Mouse (Mus musculus): ENCODE measurements around the gene Lama5.
A peak's percentile ranks its signal among the peaks of the same experiment; 100 is the strongest.
"Not testable (repeated sequence)": the region's sequence is repeated elsewhere in the genome, so short reads cannot be mapped to it uniquely, and the experiment has no call there.

The Lama5 gene

GRCm38 (mm10) chr2:180225762-180226378, at the start of gene Lama5:
Lama5 (minus strand) TSS chr2:180225859.
- no peak for DNase-seq (ENCODE audit: low read depth, low spot score)

GRCm38 (mm10) chr2:180274523-180274922, 48.9 kb upstream of the Lama5 start:
- DNase-seq (ENCODE audit: low read depth, low spot score) = no peak

GRCm38 (mm10) chr2:180273394-180274244, 48.0 kb upstream of the Lama5 start, which contains the start of gene Cables2:
Cables2 (minus strand) TSS chr2:180273496.
- DNase-seq (ENCODE audit: low read depth, low spot score) = peak; percentile 96

DNA sequence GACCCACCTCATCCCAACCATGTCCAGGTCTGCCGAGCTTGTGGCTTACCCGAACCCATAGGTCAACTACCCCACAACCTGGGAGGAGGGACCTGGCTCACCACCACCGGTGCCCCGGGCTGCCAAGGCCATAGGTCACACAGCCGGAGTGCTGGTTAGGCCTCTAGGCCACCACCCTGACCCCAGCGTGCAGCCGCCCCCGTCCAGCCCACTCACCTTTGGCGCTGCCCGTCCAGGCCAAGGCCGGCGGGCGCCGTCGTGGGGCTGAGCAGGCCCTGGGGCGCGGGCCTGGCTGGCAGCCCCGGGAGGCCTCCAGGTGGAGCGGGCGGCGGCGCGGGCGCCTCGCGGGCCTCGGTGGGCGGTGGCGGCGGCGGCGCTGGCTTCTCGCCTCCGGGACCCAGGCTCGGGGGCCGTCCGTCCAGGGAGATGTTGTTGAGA, 47.2 kb upstream of the Lama5 start:
- DNase-seq (ENCODE audit: low read depth, low spot score) = no peak

GRCm38 (mm10) chr2:180271804-180272395, 46.2 kb upstream of the Lama5 start:
- no peak for DNase-seq (ENCODE audit: low read depth, low spot score)

DNA sequence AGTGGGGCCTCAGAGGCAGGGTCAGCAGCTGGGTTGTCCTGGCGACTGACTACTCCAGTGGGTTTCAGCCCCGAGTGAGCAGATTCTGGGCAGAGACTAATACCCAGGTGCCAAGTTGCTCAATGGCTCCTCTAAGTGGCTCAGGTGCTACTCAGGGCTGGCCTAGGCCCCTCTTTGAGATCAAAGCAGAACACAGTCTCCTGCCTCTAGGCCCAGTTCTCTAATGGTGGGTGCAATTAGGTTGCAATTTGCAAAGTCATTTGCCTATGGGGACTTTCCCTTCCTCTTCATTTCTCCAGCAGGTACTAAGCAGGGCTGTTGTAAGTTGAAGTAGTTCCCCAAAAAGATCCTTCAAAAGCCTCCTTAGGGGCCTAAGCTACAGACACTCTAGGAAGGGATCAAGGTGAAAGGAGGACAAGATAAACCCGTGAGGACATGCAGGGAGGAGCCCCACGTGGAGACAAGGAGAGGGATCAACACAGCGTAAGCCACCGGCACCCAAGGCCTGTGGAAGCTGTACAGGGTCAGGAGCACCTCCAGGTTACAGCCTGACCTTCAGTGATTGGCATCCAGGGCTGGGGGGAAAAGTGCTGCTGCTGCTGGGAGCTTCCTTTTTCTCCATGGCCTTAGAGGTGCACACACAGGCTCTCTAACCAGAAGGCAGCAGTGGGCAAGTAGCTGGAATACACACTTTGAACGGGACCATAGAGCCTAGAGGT, 45.0 kb upstream of the Lama5 start:
- no peak for DNase-seq (ENCODE audit: low read depth, low spot score)

- no peak for DNase-seq (ENCODE audit: low read depth, low spot score)
Observed at GRCm38 (mm10) chr2:180269329-180269728, 43.7 kb upstream of the Lama5 start.

DNA sequence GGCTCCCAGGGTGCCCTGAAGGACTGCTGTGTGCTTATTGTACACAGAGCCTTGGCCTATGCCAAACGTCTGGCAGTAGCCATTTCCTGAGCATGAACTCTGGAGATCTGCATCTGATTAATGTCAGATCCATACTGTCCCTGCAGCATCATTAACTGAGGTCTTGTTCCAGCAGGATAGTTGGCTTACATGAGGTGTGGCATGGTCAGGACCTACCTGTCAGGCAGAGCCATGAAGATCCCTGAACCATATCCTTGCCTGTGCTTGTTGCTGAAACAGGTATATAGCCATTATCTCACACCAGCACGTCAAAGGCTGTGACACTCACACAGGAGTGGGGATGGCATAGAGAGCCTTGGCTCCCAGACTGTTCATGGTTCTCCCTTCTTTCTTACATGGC, 42.3 kb upstream of the Lama5 start:
- no peak for DNase-seq (ENCODE audit: low read depth, low spot score)

GRCm38 (mm10) chr2:180262891-180263290, 37.2 kb upstream of the Lama5 start:
- DNase-seq (ENCODE audit: low read depth, low spot score) = no peak

DNA sequence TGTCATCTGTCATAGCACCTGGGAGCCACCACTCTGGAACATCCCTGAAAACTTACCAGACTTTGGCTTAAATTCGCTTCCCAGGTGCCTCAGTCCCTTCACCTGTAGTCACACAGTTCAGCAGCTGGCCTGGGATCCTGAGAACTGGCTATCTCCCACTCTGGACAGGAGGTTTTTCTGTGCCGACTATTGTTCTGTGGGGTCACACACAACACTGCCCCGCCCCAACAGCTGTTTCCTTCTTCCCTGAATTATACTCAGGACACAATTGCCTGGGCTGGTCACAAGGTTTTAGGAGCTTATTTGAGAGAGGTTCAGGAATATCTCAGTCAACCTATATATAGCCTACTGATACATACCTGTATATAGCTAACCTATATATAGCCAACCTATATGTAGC, 36.8 kb upstream of the Lama5 start:
- DNase-seq (ENCODE audit: low read depth, low spot score) = no peak

- DNase-seq (ENCODE audit: low read depth, low spot score) = no peak
Observed at GRCm38 (mm10) chr2:180261901-180262300, 36.2 kb upstream of the Lama5 start.

GRCm38 (mm10) chr2:180260610-180261480, 35.2 kb upstream of the Lama5 start:
- no peak for DNase-seq (ENCODE audit: low read depth, low spot score)

DNA sequence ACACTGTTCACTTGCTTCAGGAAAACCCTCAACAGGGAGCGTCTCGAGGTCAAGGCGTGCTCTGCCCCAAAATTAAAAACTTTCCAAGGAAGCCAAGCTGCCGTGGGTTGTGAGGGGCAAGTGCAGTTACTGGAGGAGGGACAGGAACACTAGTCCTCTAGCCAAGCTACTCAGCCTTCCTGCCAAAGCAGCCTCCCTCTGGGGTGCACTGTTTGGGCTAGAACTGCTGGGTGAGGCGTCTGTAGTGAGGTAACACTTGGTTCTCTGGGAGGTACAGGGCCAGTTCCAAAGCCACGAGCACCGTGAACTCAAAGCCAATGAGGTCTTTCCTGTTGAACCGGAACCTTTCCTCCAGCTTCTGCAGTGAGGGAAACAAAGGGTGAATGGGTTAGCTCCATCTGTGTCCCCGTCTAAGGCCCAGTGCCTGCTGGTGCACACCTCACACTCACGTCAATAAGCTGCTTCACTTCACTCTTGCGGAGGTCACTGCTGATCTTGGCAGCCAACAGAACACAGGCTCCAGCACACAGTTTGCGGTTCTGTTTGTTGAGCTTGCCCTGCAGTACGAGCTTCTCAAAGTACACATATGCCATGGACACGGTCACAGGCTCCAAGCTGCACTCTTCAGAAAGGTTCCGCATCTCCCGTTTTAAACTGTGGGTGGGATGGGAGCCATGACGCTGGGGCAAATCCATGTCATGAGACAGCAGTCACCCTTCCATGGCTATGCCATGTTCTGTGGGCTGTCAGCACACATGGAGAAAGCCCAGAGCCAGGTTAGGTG, 34.4 kb upstream of the Lama5 start:
- not testable (repeated sequence) for DNase-seq (ENCODE audit: low read depth, low spot score)

- not testable (repeated sequence) for DNase-seq (ENCODE audit: low read depth, low spot score)
Observed at GRCm38 (mm10) chr2:180258951-180259484, 33.4 kb upstream of the Lama5 start.

DNA sequence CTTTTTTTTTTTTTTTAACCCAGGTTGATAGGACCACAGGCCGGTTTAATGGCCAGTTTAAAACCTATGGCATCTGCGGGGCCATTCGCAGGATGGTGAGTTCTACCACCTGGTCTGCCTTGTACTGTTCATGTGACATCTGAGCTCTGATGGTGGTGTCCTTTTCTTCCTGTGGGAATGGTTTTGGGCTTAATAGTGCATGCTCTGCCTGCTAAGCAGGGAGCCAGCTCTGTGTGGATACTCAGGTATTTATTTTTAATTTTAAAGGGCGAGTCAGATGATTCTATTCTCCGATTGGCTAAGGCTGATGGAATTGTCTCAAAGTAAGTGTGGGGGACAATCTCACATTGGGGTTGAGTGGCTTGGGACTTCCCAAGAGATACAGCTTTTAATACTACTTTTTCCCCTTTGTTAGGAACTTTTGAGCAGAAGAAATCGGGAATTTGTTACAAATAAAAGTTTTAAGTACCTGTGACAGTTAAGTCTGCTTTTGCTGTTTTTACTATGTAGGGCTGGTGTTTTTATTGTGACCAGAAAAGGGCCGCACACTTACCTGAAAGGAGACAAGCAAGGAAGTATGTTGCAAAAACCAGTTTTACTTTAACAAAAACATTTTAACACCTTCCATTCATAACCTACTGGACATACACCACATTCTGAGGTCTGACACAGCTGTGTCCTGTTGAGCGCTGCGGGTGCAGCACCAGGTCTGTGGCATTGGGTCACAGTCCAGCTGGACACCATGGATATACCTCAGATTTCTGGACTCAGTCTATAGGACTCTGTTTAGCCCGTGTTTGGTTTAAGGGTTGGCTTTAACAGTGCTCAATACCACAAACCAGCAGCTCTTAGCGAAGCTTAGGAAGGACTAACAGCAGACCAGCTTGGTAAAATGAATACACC, 32.6 kb upstream of the Lama5 start:
- DNase-seq (ENCODE audit: low read depth, low spot score) = no peak

DNA sequence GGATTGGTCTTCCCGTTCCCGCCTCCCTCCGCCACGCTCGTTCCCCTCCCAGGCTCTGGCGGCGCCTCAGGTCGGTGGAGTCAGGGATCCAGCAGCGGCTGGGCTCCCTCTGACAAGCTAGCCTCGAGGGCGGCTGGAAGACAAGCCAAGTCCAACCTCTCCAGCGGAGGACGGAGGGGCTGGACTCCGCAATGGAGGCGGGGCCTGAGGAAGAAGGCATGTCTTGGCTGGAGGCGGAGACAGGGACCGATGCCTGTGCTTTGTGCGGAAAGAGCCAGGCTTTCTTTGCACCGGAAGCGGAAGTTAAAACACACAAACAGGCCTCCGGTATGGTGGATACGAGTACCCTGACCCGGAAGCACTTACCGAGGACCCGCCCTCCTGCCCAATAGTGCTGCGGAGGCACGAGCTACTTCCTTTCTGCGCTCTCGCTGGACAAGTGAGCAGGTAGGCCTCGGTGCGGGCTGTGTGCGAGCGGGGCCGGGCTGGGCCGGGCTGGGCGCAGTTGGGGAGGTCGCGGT, 31.4 kb upstream of the Lama5 start, which contains the start of gene Rps21:
TSS of gene Rps21 (plus strand) at position 377 of the 521 bp plus-strand sequence.
- DNase-seq (ENCODE audit: low read depth, low spot score) = peak; percentile 100

- no peak for DNase-seq (ENCODE audit: low read depth, low spot score)
Observed at GRCm38 (mm10) chr2:180256296-180257000, 30.8 kb upstream of the Lama5 start.

GRCm38 (mm10) chr2:180255701-180256100, 30.0 kb upstream of the Lama5 start:
- DNase-seq (ENCODE audit: low read depth, low spot score) = no peak

Measured in skeletal muscle tissue, adult 2 months (tissue).